Mouse (Mus musculus): ENCODE measurements around the gene Srcin1. TPM values are rescaled to one million over a fixed set of nuclear protein-coding genes. Genes with fewer than 3 reads are reported as not detected.
A peak's percentile ranks its signal among the peaks of the same experiment; 100 is the strongest.

The Srcin1 gene
- polyA plus RNA-seq, 1 experiment from 2014 or later: 1.0 TPM

DNA sequence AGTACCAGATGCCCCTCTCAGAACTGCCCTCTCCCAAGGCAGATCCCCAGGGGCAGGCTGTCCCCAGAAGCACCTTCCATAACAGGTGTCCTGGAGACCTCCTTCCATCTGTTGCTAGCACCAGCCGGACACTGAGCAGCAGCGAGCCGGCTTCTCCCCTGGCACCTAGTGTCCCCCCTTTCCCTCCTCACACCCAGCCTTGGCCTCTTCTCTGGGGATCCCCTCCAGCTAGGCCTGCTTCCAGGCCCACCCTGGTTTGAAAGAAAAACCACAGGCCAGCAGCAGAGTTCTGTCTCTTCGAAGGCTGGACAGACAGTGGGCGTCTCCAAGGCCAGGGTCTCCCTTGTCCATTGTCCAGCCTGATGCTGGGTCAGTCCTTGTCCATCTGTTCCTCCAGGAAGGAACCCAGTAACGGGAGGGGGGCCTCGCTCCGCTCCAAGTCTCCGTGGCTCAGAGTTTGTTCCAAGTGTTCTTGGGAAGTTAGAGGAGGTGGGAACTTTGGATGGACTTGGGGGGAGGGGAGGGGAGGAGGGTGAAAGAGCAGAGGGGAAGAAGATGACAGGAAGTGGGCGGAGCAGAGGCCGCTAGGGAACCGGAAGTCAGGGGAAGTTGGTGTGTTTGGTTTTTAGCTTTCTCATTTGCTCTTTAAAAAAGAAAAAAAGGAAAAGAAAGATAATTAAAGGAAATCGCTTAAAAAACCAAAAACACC, 64.2 kb downstream of the Srcin1 start:
- no peaks in the 10 kb centered on the region for H3K36me3 ChIP-seq (ENCODE audit: insufficient read depth, low read length)
- no peaks in the 10 kb centered on the region for H3K9me3 ChIP-seq (ENCODE audit: low read length)
- peak; percentile 47; the same call in 1 of the 2 replicates for ATAC-seq (ENCODE audit: low FRiP score, low TSS enrichment)
- H3K4me2 ChIP-seq (replicated peaks; ENCODE audit: low read depth, low read length): peak overlapping the region; percentile 31
- H3K9ac ChIP-seq (replicated peaks; ENCODE audit: low read length): peak overlapping the region; percentile 50
- WGBS: 50% methylated on average over 13 of the region's 13 CpGs
- H3K4me3 ChIP-seq (ENCODE audit: low read length): peak overlapping the region; percentile 9; the same call in 1 of the 2 replicates
- H3K27me3 ChIP-seq (ENCODE audit: insufficient read depth, low read length): no peaks in the 10 kb centered on the region
- H3K4me1 ChIP-seq (ENCODE audit: insufficient read depth, low read length): peaks cover 18% of the 10 kb centered on the region
- peak overlapping the region; percentile 82 for H3K27ac ChIP-seq (ENCODE audit: low read length)

DNA sequence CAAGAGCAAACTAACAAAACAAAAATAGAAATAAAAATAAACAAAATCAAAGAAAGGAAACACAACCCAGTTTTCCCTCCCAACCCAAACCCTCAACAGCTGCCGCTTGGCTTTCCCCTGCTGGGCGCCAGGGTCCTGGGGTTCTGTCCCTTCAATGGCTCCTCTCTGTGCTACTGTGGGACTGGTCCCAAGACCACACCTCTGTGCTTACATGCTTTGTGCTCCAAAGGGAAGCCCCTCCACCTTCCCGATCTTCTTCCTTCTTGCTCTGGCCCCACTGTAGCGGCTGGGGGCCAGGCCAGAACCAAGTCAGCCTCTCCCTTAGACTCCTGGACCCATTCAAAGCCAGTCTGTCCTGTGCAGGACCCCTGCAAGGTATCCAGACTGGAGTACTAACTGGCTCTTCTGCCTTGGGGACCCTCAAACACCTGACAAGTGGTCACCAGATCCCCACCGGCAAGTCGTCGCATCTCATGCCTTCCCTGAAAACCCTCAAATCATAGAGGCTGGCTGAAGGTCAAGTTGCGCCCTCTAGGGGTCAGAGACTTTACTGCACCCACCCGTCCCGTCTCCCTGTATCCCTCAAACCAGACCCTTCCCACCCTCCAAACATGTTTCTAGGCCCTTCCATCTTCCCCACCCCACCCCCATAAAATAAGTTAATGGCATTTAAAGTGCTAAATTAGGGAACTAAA, 64.9 kb downstream of the Srcin1 start:
- H3K4me3 ChIP-seq (ENCODE audit: low read length): no peak overlapping the region
- H3K36me3 ChIP-seq (ENCODE audit: insufficient read depth, low read length): no peaks in the 10 kb centered on the region
- no peaks in the 10 kb centered on the region for H3K27me3 ChIP-seq (ENCODE audit: insufficient read depth, low read length)
- no peak for ATAC-seq (ENCODE audit: low FRiP score, low TSS enrichment)
- H3K9ac ChIP-seq (replicated peaks; ENCODE audit: low read length): no peak overlapping the region
- no peak overlapping the region for H3K27ac ChIP-seq (ENCODE audit: low read length)
- no peaks in the 10 kb centered on the region for H3K9me3 ChIP-seq (ENCODE audit: low read length)
- H3K4me2 ChIP-seq (replicated peaks; ENCODE audit: low read depth, low read length): peak overlapping the region; percentile 3; the same call in 1 of the 2 replicates
- WGBS: 37% methylated on average over 10 of the region's 10 CpGs
- H3K4me1 ChIP-seq (ENCODE audit: insufficient read depth, low read length): peaks cover 18% of the 10 kb centered on the region

DNA sequence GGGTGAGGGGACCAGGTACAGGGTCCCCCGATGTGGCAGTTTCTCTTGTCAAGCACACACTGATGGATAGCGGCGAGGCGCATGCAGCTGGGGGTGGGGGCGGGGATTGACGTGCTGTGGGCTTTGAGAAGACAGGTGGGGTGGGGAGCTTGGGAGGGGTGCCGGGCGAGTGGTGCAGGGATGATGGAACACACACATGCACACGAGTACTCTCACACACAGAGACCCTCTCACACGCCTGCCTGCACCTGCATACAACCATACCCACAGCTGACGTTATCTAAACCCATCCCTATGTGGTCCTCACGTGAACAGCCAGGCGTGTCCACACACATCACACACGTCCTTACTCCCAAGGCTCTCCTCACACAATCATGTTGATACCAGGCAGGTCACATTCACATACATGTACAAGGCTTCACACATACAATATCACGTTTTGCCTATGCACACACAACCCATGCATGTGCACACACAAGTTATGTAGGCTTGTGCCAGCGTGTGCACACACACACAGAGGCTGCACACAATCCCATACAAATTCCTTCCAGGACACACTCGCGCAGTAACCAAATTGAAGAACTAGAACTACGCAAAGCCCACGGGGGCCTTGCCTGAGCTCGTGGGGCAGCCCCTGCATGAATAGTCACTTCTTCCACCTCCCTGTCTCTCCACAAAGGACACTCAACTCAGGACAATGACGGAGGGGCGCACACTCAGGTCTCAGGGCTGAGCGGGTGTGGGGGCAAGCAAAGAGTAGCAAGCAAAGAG, 66.1 kb downstream of the Srcin1 start:
- Histone ChIP-seq H3K36me3 (ENCODE audit: insufficient read depth, low read length) (no peaks in the 10 kb centered on the region), H3K27me3 (ENCODE audit: insufficient read depth, low read length) (no peaks in the 10 kb centered on the region), H3K4me3 (ENCODE audit: low read length) (no peak overlapping the region), H3K4me1 (ENCODE audit: insufficient read depth, low read length) (peaks cover 18% of the 10 kb centered on the region), H3K4me2 (replicated peaks; ENCODE audit: low read depth, low read length) (no peak overlapping the region), H3K9ac (replicated peaks; ENCODE audit: low read length) (0 out of 2 replicates have a peak overlapping the region, but pooled peaks have one; percentile 20), H3K9me3 (ENCODE audit: low read length) (no peaks in the 10 kb centered on the region), H3K27ac (ENCODE audit: low read length) (no peak overlapping the region)
- ATAC-seq (ENCODE audit: low FRiP score, low TSS enrichment): no peak
- 63% methylated on average over 24 of the region's 24 CpGs for WGBS

DNA sequence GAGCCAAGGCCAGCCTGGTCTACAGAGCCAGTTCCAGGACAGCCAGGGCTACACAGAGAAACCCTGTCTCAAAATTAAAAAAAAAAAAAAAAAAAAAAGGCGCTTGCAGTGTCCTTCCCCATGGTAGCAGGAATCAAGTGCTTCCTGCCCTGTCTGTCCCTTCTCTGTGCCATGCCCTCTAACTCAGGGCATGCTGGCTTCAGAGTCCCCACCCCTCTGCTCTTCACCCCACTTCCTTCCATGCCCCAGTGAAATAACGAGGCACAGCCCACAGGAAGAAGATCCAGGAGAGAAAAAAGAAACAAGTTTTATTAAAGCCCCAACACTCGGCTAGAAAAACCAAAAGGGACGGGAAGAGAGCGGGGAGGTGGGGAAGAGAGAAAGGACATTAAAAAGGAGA, 66.9 kb downstream of the Srcin1 start:
- 31% methylated on average over 5 of the region's 5 CpGs for WGBS
- H3K27me3 ChIP-seq (ENCODE audit: insufficient read depth, low read length): no peaks in the 10 kb centered on the region

DNA sequence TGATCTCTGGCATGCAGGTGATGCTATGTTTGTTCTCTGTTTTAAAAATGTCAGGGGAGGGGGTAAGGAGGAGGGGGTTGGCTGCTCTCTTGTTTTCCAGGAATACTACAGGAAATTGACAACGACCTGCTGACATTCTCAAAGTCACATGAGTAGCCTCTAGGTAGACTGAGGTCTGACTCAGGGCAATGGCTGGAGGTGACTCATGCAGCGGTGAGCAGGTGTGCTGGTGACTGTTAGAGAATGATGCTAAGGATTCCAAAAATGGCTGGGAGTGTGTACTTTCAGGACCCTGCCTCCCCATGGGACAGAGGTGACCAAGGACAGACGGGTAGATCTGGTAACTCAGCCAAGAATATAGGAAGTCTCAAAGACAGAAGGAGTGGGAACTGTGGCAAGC, 67.8 kb downstream of the Srcin1 start:
- WGBS: 70% methylated on average over 3 of the region's 3 CpGs
- H3K4me1 ChIP-seq (ENCODE audit: insufficient read depth, low read length): peaks cover 18% of the 10 kb centered on the region
- H3K4me3 ChIP-seq (ENCODE audit: low read length): no peak overlapping the region
- no peaks in the 10 kb centered on the region for H3K9me3 ChIP-seq (ENCODE audit: low read length)
- H3K27ac ChIP-seq (ENCODE audit: low read length): no peak overlapping the region
- no peak overlapping the region for H3K4me2 ChIP-seq (replicated peaks; ENCODE audit: low read depth, low read length)
- ATAC-seq (ENCODE audit: low FRiP score, low TSS enrichment): no peak
- no peak overlapping the region for H3K9ac ChIP-seq (replicated peaks; ENCODE audit: low read length)
- no peaks in the 10 kb centered on the region; the same call in 1 of the 2 replicates for H3K27me3 ChIP-seq (ENCODE audit: insufficient read depth, low read length)
- no peaks in the 10 kb centered on the region for H3K36me3 ChIP-seq (ENCODE audit: insufficient read depth, low read length)

More for the DNA sequence above, 66.9 kb downstream of the Srcin1 start:
- Histone ChIP-seq H3K9me3 (ENCODE audit: low read length) (no peaks in the 10 kb centered on the region), H3K4me3 (ENCODE audit: low read length) (no peak overlapping the region), H3K4me2 (replicated peaks; ENCODE audit: low read depth, low read length) (no peak overlapping the region), H3K27ac (ENCODE audit: low read length) (no peak overlapping the region), H3K36me3 (ENCODE audit: insufficient read depth, low read length) (no peaks in the 10 kb centered on the region), H3K9ac (replicated peaks; ENCODE audit: low read length) (no peak overlapping the region), H3K4me1 (ENCODE audit: insufficient read depth, low read length) (peaks cover 18% of the 10 kb centered on the region)
- no peak for ATAC-seq (ENCODE audit: low FRiP score, low TSS enrichment)

DNA sequence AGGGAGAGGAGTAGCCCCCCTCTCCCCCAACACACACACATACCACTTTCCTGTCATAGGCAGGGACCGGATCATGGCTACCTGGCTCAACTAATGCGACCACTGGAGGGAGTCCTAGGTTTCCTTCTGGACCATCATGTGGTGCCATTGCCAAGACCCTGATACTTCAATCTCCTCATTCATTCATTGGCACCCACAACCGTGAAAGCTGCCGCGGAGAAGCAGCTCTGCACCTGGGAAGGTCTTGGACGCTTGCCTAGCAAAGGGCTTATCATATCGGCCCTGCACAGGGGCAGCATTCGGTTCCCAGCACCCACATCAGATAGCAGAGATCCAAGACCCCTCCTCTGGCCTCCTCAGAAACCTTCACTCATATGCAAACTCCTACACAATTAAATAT, 69.7 kb downstream of the Srcin1 start:
- H3K27ac ChIP-seq (ENCODE audit: low read length): no peak overlapping the region
- no peak overlapping the region for H3K4me3 ChIP-seq (ENCODE audit: low read length)
- WGBS: 61% methylated on average over 8 of the region's 8 CpGs
- H3K9me3 ChIP-seq (ENCODE audit: low read length): no peaks in the 10 kb centered on the region
- peaks cover 15% of the 10 kb centered on the region for H3K4me1 ChIP-seq (ENCODE audit: insufficient read depth, low read length)
- H3K27me3 ChIP-seq (ENCODE audit: insufficient read depth, low read length): no peaks in the 10 kb centered on the region; the same call in 1 of the 2 replicates
- H3K4me2 ChIP-seq (replicated peaks; ENCODE audit: low read depth, low read length): no peak overlapping the region
- no peaks in the 10 kb centered on the region for H3K36me3 ChIP-seq (ENCODE audit: insufficient read depth, low read length)
- no peak overlapping the region for H3K9ac ChIP-seq (replicated peaks; ENCODE audit: low read length)
- ATAC-seq (ENCODE audit: low FRiP score, low TSS enrichment): no peak

DNA sequence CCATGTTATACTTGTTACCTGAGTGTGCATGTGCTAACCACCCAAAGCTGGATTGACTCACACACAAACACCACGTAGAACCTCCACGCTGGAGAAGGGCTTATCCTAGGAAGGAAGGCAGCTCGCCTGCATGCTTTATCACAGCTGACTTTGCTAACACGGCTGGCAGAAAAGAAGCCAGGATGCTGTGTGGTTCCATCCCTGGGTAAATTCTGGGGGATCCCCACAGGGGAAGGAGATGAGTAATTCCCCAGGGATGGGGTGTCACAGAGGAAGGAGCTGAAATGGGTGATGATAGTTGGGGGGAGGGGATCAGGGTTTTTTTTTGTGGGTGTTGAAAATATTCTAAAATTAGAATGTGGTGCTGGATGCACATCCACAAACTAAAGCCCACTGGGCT, 70.2 kb downstream of the Srcin1 start:
- ATAC-seq (ENCODE audit: low FRiP score, low TSS enrichment): no peak
- H3K27ac ChIP-seq (ENCODE audit: low read length): no peak overlapping the region
- no peak overlapping the region for H3K9ac ChIP-seq (replicated peaks; ENCODE audit: low read length)
- peaks cover 3% of the 10 kb centered on the region; the same call in 1 of the 2 replicates for H3K27me3 ChIP-seq (ENCODE audit: insufficient read depth, low read length)
- H3K4me3 ChIP-seq (ENCODE audit: low read length): no peak overlapping the region
- peaks cover 4% of the 10 kb centered on the region; the same call in 1 of the 2 replicates for H3K36me3 ChIP-seq (ENCODE audit: insufficient read depth, low read length)
- no peak overlapping the region for H3K4me2 ChIP-seq (replicated peaks; ENCODE audit: low read depth, low read length)
- no peaks in the 10 kb centered on the region for H3K9me3 ChIP-seq (ENCODE audit: low read length)
- peaks cover 20% of the 10 kb centered on the region for H3K4me1 ChIP-seq (ENCODE audit: insufficient read depth, low read length)
- WGBS: 84% methylated on average over 4 of the region's 4 CpGs

DNA sequence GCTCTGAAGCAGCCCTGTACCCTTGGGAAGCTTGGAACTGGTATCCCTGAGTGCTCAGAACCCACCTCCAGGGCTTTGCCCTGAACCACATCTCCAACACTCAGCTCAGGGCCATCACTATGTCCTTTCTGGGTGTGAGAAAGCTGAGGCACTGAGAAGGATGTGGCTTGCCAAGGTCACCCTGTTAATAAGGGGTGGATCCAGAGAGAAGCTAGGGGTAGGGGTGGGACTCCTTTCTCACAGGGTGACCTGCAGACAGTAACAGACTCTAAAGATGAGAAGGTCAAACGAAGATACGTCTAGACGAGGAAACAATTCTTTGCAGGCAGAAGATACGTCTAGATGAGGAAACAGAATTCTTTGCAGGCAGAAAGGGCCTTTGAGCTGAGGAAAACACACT, 73.1 kb downstream of the Srcin1 start:
- WGBS: 78% methylated on average over 4 of the region's 4 CpGs
- H3K9ac ChIP-seq (replicated peaks; ENCODE audit: low read length): no peak overlapping the region
- H3K27me3 ChIP-seq (ENCODE audit: insufficient read depth, low read length): peaks cover 31% of the 10 kb centered on the region
- ATAC-seq (ENCODE audit: low FRiP score, low TSS enrichment): no peak
- peaks cover 17% of the 10 kb centered on the region for H3K36me3 ChIP-seq (ENCODE audit: insufficient read depth, low read length)
- no peak overlapping the region for H3K4me3 ChIP-seq (ENCODE audit: low read length)
- H3K9me3 ChIP-seq (ENCODE audit: low read length): no peaks in the 10 kb centered on the region
- H3K4me1 ChIP-seq (ENCODE audit: insufficient read depth, low read length): peaks cover 25% of the 10 kb centered on the region
- no peak overlapping the region for H3K4me2 ChIP-seq (replicated peaks; ENCODE audit: low read depth, low read length)
- H3K27ac ChIP-seq (ENCODE audit: low read length): no peak overlapping the region

DNA sequence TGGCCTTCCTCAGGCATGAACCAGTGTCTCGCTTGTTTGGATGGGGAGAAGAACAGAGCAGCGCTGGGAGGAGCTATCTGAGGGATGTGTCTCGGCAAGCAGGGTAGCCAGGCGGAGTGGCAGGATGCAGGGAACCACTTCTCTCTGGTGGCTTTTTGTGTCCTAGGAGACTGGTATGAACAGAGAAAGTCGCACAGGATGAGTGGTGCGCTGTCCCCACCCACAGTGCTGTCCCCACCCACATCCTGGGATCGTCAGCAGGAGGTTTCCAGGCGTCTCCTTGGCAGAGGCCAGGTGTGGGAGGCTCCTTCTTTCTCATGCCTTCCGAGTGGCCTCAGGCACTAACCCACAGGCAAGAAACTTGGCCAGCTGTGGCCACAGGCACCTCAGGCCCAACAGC, 73.6 kb downstream of the Srcin1 start:
- Histone ChIP-seq H3K4me3 (ENCODE audit: low read length) (no peak overlapping the region), H3K36me3 (ENCODE audit: insufficient read depth, low read length) (peaks cover 21% of the 10 kb centered on the region), H3K4me1 (ENCODE audit: insufficient read depth, low read length) (peaks cover 25% of the 10 kb centered on the region), H3K9me3 (ENCODE audit: low read length) (no peaks in the 10 kb centered on the region), H3K4me2 (replicated peaks; ENCODE audit: low read depth, low read length) (no peak overlapping the region), H3K27me3 (ENCODE audit: insufficient read depth, low read length) (peaks cover 35% of the 10 kb centered on the region), H3K27ac (ENCODE audit: low read length) (no peak overlapping the region), H3K9ac (replicated peaks; ENCODE audit: low read length) (no peak overlapping the region)
- 34% methylated on average over 9 of the region's 9 CpGs for WGBS
- ATAC-seq (ENCODE audit: low FRiP score, low TSS enrichment): 0 out of 2 replicates have a peak, but pooled peaks have one; percentile 32
